Mouse (Mus musculus) kidney, adult 2 months (tissue): ENCODE measurements around the gene Vmn1r225.
"Not testable (repeated sequence)": the region's sequence is repeated elsewhere in the genome, so short reads cannot be mapped to it uniquely, and the experiment has no call there.

Experiments
- CTCF ChIP-seq: fragments of 200-500 bp; conservative IDR thresholded peaks from 2 replicates; pipeline ENCODE4 v1.5.1; 2011; ENCODE audit warnings: low read depth, mild to moderate bottlenecking, control low read depth, low read length, moderate library complexity, mixed read lengths; ENCODE audit not compliant: insufficient read depth, insufficient read length
- POLR2A ChIP-seq: fragments of 200-500 bp; IDR thresholded peaks from one replicate; pipeline ENCODE4 v1.6.1; 2011; ENCODE audit warnings: low read depth, low read length, control low read depth

DNA sequence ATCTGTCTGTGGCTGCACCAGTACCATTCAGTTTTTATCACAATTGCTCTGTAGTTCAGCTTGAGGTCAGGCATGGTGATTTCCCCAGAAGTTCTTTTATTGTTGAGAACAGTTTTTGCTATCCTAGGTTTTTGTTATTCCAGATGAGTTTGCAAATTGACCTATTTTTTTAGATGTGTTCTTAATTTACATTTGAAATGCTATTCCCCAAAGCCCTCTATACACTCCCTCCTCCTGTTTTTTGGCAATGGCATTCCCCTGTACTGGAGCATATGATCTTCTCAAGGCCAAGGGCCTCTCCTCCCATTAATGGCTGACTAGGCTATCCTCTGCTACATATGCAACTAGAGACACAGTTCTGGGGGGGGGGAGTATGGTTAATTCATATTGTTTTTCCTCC is 10.3 kb downstream of the Vmn1r225 start:
- not testable (repeated sequence) for TF ChIP-seq CTCF, POLR2A
